10 mouse cellular contexts compared by ENCODE assay signal in the genomic region with DNA sequence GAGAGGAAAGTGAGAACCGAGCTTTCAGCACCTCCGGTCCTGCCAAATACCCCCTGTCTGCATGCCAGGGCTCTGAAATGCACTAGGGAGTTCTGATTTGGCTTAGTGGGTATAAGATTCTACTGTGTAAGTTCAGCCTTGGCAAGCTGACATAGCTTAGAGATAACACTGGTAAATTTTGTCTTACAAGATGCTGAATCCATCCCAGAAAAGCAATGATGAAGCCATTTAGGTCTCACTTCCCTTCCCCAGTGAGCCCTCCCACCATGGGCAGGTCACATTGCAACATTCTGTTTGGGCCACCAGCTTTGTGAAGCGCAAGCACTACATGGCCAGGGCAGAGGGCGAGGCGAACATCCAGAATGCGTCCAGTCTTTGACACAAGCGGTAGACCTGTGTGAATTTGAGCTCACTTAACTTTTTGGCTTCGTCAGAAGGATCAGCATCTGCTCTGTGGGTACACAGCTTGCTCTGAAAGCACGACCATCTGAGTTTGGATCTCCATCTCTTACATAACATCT. TPM values are rescaled to one million over a fixed set of nuclear protein-coding genes. Genes with fewer than 3 reads are reported as not detected.
DNase-seq lines count a peak whose midpoint lies in the region; ATAC-seq and TF ChIP-seq lines count a peak whose summit lies in the region.
"Had no signal": no experiment of that assay in that cellular context is flagged by ENCODE, and none has a peak within 500 bp of the region (broad histone marks: within the 10 kb centered on the region; RNA-seq: fewer than 3 reads in every experiment).

No protein-coding gene starts in this region.

- no peak for TF ChIP-seq CTCF in lung, postnatal 0 days (IDR thresholded peaks at IDR 0.05)

- no peaks in the 10 kb centered on the region for H3K9me3 ChIP-seq in forebrain, embryonic 13.5 days (replicated peaks)
- no peaks in the 10 kb centered on the region for H3K9me3 ChIP-seq in forebrain, embryonic 11.5 days (ENCODE audit: control insufficient read depth, low read length)
- no peaks in the 10 kb centered on the region for H3K9me3 ChIP-seq in lung, postnatal 0 days (ENCODE audit: low read length)
- H3K9me3 ChIP-seq: intestine, embryonic 15.5 days; limb, embryonic 13.5 days had no signal

- 91% methylated on average over 9 of the region's 9 CpGs for WGBS in forebrain, embryonic 13.5 days
- 90% methylated on average over 9 of the region's 9 CpGs for WGBS in forebrain, embryonic 11.5 days
- WGBS in lung, postnatal 0 days, result 70% methylated on average over 9 of the region's 9 CpGs

- H3K27ac ChIP-seq in forebrain, embryonic 13.5 days, result no peak overlapping the region
- no peak overlapping the region for H3K27ac ChIP-seq in forebrain, embryonic 11.5 days (ENCODE audit: low read depth, low read length)
- no peak overlapping the region for H3K27ac ChIP-seq in lung, postnatal 0 days (ENCODE audit: low read length)
- H3K27ac ChIP-seq: intestine, embryonic 15.5 days; limb, embryonic 13.5 days had no signal

- no peak overlapping the region for H3K4me2 ChIP-seq in forebrain, embryonic 13.5 days
- no peak overlapping the region for H3K4me2 ChIP-seq in forebrain, embryonic 11.5 days (ENCODE audit: low read depth, low read length, severe bottlenecking)
- no peak overlapping the region for H3K4me2 ChIP-seq in lung, postnatal 0 days (replicated peaks; ENCODE audit: low read depth, low read length)
- H3K4me2 ChIP-seq: intestine, embryonic 15.5 days; limb, embryonic 13.5 days had no signal

- peak; percentile 34; the same call in 1 of the 2 replicates for ATAC-seq in forebrain, embryonic 13.5 days
- no peak for ATAC-seq in forebrain, embryonic 11.5 days (replicated peaks; ENCODE audit: low FRiP score)
- ATAC-seq in lung, postnatal 0 days, result no peak
- peak; percentile 65 for ATAC-seq in granulocyte monocyte progenitor cell, adult 5-6 weeks (replicated peaks; ENCODE audit: poor library complexity, severe bottlenecking)
- ATAC-seq: intestine, embryonic 15.5 days had no signal

- TF ChIP-seq EP300 in lung, postnatal 0 days (IDR thresholded peaks at IDR 0.05), result no peak

- no peak overlapping the region for H3K9ac ChIP-seq in forebrain, embryonic 13.5 days
- no peak overlapping the region for H3K9ac ChIP-seq in forebrain, embryonic 11.5 days (ENCODE audit: low read length)
- H3K9ac ChIP-seq in lung, postnatal 0 days (replicated peaks; ENCODE audit: low read depth), result no peak overlapping the region
- H3K9ac ChIP-seq: intestine, embryonic 15.5 days; limb, embryonic 13.5 days had no signal

- no peak for DNase-seq in forebrain, embryonic 11.5 days (ENCODE audit: low spot score)
- DNase-seq in lung, adult 18-20 months, result peak; percentile 31 to 63
- no peak for DNase-seq in lung, postnatal 0 days (ENCODE audit: low spot score)
- peak; percentile 33 for DNase-seq in right cerebral cortex, postnatal 25 days
- DNase-seq in urinary bladder, postnatal 25 days (ENCODE audit: low spot score), result no peak
- no peak for DNase-seq in retina, postnatal 1 day

- H3K4me1 ChIP-seq in forebrain, embryonic 13.5 days, result peaks cover 32% of the 10 kb centered on the region
- no peaks in the 10 kb centered on the region; the same call in 1 of the 2 replicates for H3K4me1 ChIP-seq in forebrain, embryonic 11.5 days (replicated peaks; ENCODE audit: control insufficient read depth, insufficient read depth, low read length)
- H3K4me1 ChIP-seq in lung, postnatal 0 days (ENCODE audit: insufficient read depth, low read depth, low read length), result no peaks in the 10 kb centered on the region
- H3K4me1 ChIP-seq: intestine, embryonic 15.5 days had no signal

- no peaks in the 10 kb centered on the region for H3K27me3 ChIP-seq in forebrain, embryonic 13.5 days
- no peaks in the 10 kb centered on the region for H3K27me3 ChIP-seq in forebrain, embryonic 11.5 days (ENCODE audit: control insufficient read depth, insufficient read depth, low read length)
- no peaks in the 10 kb centered on the region for H3K27me3 ChIP-seq in lung, postnatal 0 days (replicated peaks; ENCODE audit: insufficient read depth, low read length)
- H3K27me3 ChIP-seq: intestine, embryonic 15.5 days; limb, embryonic 13.5 days had no signal

- H3K4me3 ChIP-seq in forebrain, embryonic 13.5 days, result no peak overlapping the region
- H3K4me3 ChIP-seq in forebrain, embryonic 11.5 days (ENCODE audit: low read depth, low read length), result no peak overlapping the region
- H3K4me3 ChIP-seq in lung, postnatal 0 days (ENCODE audit: low read depth, low read length), result no peak overlapping the region
- H3K4me3 ChIP-seq: intestine, embryonic 15.5 days; limb, embryonic 13.5 days had no signal

- H3K36me3 ChIP-seq in forebrain, embryonic 13.5 days (ENCODE audit: poor library complexity, severe bottlenecking), result no peaks in the 10 kb centered on the region
- H3K36me3 ChIP-seq in forebrain, embryonic 11.5 days (ENCODE audit: control insufficient read depth, insufficient read depth, low read length), result no peaks in the 10 kb centered on the region
- peaks cover 6% of the 10 kb centered on the region; the same call in 1 of the 2 replicates for H3K36me3 ChIP-seq in lung, postnatal 0 days (ENCODE audit: insufficient read depth, low read length)
- H3K36me3 ChIP-seq: intestine, embryonic 15.5 days had no signal

RNA-seq across cellular contexts. Expression of gene Nap1l5, which starts 23.1 kb away (rescaled TPM):
- polyA plus RNA-seq in forebrain, embryonic 13.5 days (2015; fragmentation: Nextera tagmentation; extraction: Ambion mirVana), result 49.1 and 52.6 TPM in 2 replicates
- 19.0 and 19.5 TPM in 2 replicates for polyA plus RNA-seq in forebrain, embryonic 11.5 days (2014; fragmentation: Nextera tagmentation; extraction: Ambion mirVana)
- polyA plus RNA-seq in lung, postnatal 0 days (2015; fragmentation: Nextera tagmentation; extraction: Ambion mirVana), result 0.75 and 0.93 TPM in 2 replicates
- total RNA-seq in granulocyte monocyte progenitor cell, adult 5-6 weeks (2014; fragmentation: Nextera tagmentation), result not detected in 2 replicates
- total RNA-seq in granulocyte monocyte progenitor cell, adult 5-6 weeks (2017), result not detected in 2 replicates

Comparison
In these comparisons a context has a peak if more than half of its experiments do, and no peak if none do; other contexts are left out.
1. ATAC-seq: peak in forebrain, embryonic 13.5 days (single experiment) and granulocyte monocyte progenitor cell, adult 5-6 weeks (single experiment); none in forebrain, embryonic 11.5 days (single experiment) and lung, postnatal 0 days (single experiment).
2. DNase-seq: peak in lung, adult 18-20 months (2 of 2) and right cerebral cortex, postnatal 25 days (single experiment); none in forebrain, embryonic 11.5 days (single experiment), lung, postnatal 0 days (single experiment), urinary bladder, postnatal 25 days (single experiment) and retina, postnatal 1 day (single experiment).
3. RNA of gene Nap1l5, which starts 23.1 kb away (polyA plus RNA-seq): 49.1 to 52.6 TPM in forebrain, embryonic 13.5 days and 19.0 to 19.5 TPM in forebrain, embryonic 11.5 days; 0.75 to 0.93 TPM in lung, postnatal 0 days; every median in the first group is over 10 times any median in the second.